Mouse (Mus musculus) bone marrow macrophage, adult 2 months (primary cell): Measurements from ENCODE around the gene Tldc2. TPM values are rescaled to one million over a fixed set of nuclear protein-coding genes. Genes with fewer than 3 reads are reported as not detected.

ENCODE experiments used
- H3K27ac ChIP-seq: 2 replicates; pipeline ENCODE4 v1.5.1; 2012; ENCODE audit warnings: low read depth, low read length; ENCODE audit not compliant: insufficient read depth
- H3K4me1 ChIP-seq: 2 replicates; pipeline ENCODE4 v1.6.1; 2012; ENCODE audit warnings: low read length; ENCODE audit not compliant: control insufficient read depth, insufficient read depth
- H3K4me3 ChIP-seq: 2 replicates; pipeline ENCODE4 v1.5.1; 2012; ENCODE audit warnings: mild to moderate bottlenecking, low read length, moderate library complexity; ENCODE audit not compliant: insufficient read depth
- CTCF ChIP-seq: IDR thresholded peaks from 2 replicates; pipeline ENCODE4 v1.5.1; 2012; ENCODE audit warnings: low read depth, mild to moderate bottlenecking, low read length, moderate library complexity
- POLR2A ChIP-seq: IDR thresholded peaks from 2 replicates; pipeline ENCODE4 v1.6.1; 2012; ENCODE audit warnings: mild to moderate bottlenecking, low read depth, low read length, borderline replicate concordance
- polyA plus RNA-seq: library from polyadenylated mRNA; stranded (reverse); fragments of >200 nt; gene quantifications from 2 replicates; pipeline ENCODE4 v1.2.4, GENCODE M21; 2012; ENCODE audit not compliant: missing spikeins, insufficient read depth, insufficient read length

Tldc2 gene
- polyA plus RNA-seq, 1 experiment: not detected

DNA sequence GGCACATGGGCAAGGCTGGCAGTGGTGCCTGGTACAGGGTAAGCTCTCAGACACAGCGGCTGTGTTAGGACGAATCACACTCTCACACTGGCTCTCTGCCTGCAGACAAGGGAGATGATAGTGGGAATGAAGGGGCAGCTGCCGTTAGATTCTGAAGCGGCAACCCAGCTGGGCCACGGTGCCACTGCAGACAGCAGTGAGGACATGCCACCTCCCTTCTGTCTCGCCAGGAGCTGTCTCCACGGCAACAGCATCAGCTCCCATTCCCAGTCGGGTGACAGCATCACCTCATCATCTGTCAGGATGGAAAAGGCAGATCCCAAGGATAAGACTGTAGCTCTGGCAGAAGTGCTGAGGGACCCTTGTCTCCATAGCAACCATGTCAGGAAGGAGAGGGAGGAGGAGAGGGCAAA lies 37.0 kb upstream of the Tldc2 start:
- H3K4me1 ChIP-seq: peaks cover 29% of the 10 kb centered on the region

DNA sequence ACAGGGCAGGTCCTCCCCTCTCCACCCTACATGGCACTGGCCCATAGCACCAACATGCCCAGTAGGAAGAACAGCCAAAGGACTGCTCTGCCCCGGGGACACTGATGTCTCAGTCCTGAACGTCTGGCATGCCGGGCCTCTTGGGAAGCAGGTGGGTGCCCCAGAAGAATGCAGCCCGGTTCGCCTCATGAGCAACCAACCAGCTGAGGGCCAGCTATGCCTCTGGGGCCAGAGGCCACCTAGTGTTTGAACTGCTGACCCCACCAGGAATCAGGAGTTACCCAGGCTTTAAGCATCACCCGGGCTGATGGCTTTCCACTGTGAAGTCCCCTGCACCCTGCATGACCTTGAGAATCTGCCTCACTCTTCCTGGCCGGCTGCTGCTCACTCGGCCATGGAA lies 34.4 kb upstream of the Tldc2 start:
- Histone ChIP-seq H3K4me1 (peaks cover 29% of the 10 kb centered on the region), H3K27ac (no peak overlapping the region), H3K4me3 (no peak overlapping the region)
- no peak for TF ChIP-seq POLR2A
- TF ChIP-seq CTCF: no peak

More for the DNA sequence above, 37.0 kb upstream of the Tldc2 start:
- Histone ChIP-seq H3K27ac (no peak overlapping the region), H3K4me3 (no peak overlapping the region)
- TF ChIP-seq CTCF (no peak), POLR2A (no peak)

DNA sequence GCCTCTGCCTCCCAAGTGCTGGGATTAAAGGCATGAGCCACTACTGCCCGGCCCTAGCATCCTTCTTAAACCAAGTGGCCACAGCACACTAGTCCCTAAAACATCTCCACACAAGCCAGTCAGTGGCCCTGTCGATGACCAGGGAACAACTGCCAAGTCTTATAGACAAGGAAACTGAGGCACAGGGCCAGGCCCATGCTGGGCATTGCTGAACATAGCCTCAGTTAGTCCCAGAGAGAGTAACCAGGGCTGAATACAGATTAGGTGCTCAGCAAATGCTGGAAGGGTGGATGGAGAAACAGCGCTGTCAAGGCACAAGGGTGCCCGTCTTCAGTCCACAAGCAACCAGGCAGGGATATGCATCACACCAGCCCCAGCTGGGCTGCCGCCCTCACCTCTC lies 33.7 kb upstream of the Tldc2 start:
- Histone ChIP-seq H3K27ac (no peak overlapping the region), H3K4me1 (peaks cover 29% of the 10 kb centered on the region), H3K4me3 (no peak overlapping the region)
- TF ChIP-seq CTCF (no peak), POLR2A (no peak)

DNA sequence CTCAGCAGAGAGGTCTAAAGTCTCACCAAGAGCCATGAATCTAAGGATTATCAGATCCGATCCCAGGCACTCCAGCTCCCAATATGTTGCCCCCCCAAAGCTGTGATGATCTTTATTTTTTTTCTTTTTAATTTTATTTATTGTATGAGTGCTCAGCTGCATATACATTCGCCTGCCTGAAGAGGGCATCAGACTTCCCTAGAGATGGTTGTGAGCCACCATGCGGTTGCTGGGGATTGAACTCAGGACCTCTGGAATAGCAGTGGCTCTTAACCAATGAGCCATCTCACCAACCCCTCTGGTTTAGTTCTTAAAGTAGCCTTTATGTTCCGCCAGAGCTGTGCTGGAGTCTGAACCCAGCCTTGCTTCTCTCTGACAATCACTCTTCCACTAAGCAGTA lies 33.1 kb upstream of the Tldc2 start:
- H3K4me3 ChIP-seq: no peak overlapping the region
- TF ChIP-seq CTCF (peak; percentile 14; the same call in 1 of the 2 replicates), POLR2A (no peak)
- no peak overlapping the region for H3K27ac ChIP-seq
- peaks cover 24% of the 10 kb centered on the region for H3K4me1 ChIP-seq

- H3K4me3 ChIP-seq: no peak overlapping the region
- H3K27ac ChIP-seq: no peak overlapping the region
- H3K4me1 ChIP-seq: peaks cover 19% of the 10 kb centered on the region
- TF ChIP-seq CTCF: no peak
- TF ChIP-seq POLR2A: no peak
These were observed 32.6 kb upstream of the Tldc2 start for GRCm38 (mm10) chr2:157054297-157054696.

- TF ChIP-seq CTCF (no peak), POLR2A (no peak)
- H3K27ac ChIP-seq: no peak overlapping the region
- peaks cover 15% of the 10 kb centered on the region for H3K4me1 ChIP-seq
- no peak overlapping the region for H3K4me3 ChIP-seq
These were observed 32.0 kb upstream of the Tldc2 start for GRCm38 (mm10) chr2:157054816-157055215.

DNA sequence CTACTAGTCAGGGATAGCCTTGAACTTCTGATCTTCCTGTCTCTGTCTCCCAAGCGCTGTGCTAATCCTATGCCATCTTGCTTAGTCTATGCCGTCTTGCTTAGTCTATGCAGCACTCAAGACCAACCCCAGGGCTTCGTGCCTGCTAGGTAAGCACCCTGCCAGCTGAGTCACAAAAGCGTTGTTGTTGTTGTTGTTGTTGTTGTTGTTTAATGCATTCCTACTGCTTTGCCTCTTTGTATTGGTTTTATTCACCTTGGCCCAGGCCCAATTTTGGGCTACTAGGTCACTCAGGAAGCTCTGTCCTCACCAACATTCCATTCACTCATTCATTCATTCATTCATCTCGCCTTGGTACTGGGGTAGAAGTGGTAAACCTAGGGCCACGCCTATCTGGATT lies 31.1 kb upstream of the Tldc2 start:
- Histone ChIP-seq H3K27ac (no peak overlapping the region), H3K4me3 (no peak overlapping the region), H3K4me1 (peaks cover 15% of the 10 kb centered on the region)
- TF ChIP-seq POLR2A (no peak), CTCF (no peak)

DNA sequence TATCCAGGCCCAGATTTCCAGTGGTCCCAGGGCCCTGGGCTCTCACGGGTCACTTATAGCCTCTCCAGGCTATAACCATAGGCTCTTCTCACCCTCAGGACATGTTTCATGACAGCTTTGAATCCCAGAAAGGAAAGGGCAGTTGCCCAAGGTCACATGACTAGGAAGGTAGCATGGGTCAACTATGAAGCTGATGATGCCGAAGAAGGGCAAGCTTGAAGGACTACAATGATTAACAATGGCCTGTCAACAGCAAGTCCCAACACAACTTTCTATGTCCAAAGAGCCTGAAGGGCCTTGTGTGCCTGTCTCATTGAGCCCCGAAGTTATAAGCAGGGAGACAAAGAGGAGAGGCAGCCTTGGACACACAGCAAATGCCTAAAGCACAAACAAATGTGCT lies 29.7 kb upstream of the Tldc2 start:
- no peak overlapping the region for H3K27ac ChIP-seq
- no peak for TF ChIP-seq POLR2A
- no peak for TF ChIP-seq CTCF
- H3K4me1 ChIP-seq: peaks cover 5% of the 10 kb centered on the region
- H3K4me3 ChIP-seq: no peak overlapping the region

DNA sequence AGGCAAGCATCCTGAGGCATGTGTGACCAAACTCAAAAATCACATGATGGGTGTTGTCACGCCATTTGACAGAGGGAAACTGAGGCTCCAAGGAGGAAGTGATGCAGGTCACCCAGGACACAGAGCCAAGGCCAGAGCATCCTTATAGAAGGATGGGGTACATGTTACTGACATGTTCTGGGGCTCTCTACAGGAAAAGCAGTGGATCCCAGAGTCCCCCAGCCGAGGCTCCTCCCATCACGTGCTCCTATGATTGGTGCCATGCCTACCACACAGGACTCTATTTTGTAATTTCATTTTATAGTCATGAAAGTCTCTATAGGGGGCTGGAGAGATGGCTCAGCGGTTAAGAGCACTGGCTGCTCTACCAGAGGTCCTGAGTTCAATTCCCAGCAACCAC lies 29.1 kb upstream of the Tldc2 start:
- peaks cover 6% of the 10 kb centered on the region for H3K4me1 ChIP-seq
- H3K4me3 ChIP-seq: no peak overlapping the region
- TF ChIP-seq CTCF (no peak), POLR2A (no peak)
- H3K27ac ChIP-seq: no peak overlapping the region

DNA sequence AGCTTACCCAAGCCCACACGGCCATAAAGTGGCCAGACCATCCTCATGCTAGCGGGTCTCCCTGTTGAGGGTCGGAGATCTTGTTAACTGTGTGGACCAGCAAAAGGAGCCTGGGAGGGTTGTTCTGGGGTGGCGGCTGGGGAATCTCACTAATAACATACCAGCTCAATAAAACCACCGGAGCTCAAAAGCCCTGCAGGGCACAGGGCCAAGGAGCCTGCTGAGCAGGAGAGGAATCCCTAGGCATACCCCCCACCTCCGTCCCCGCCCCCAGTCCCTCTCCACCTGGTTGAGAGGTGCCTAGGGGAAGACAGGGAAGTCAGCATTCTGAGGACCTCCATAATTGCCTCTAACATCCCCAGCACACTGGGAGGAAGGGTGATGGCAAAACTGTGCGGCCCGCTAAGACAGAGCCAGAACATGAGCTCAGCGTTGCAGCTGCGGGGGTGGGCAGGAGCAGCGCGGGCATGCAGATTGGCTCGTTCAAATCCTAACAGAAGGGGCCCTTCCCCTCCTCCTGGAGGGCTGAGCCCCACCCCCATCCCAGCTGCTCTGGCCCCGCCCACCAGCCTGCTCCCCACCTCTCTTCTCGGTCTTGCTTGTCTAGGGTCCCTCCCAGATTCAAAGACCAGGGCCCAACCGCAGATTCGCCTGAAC lies 28.4 kb upstream of the Tldc2 start:
- no peak overlapping the region for H3K4me3 ChIP-seq
- H3K4me1 ChIP-seq: peaks cover 10% of the 10 kb centered on the region
- TF ChIP-seq CTCF (no peak), POLR2A (no peak)
- no peak overlapping the region for H3K27ac ChIP-seq
